Mouse (Mus musculus) frontal cortex, adult (tissue): Measurements from ENCODE around the gene Atp6v1g2.

Source experiments
- ATAC-seq: cut with Nextera tagmentation; 2 replicates; pipeline ENCODE4 v1.9.2; 2017; ENCODE audit warnings: mild to moderate bottlenecking, moderate library complexity, mixed read lengths; ENCODE audit not compliant: low TSS enrichment

Atp6v1g2 gene

DNA sequence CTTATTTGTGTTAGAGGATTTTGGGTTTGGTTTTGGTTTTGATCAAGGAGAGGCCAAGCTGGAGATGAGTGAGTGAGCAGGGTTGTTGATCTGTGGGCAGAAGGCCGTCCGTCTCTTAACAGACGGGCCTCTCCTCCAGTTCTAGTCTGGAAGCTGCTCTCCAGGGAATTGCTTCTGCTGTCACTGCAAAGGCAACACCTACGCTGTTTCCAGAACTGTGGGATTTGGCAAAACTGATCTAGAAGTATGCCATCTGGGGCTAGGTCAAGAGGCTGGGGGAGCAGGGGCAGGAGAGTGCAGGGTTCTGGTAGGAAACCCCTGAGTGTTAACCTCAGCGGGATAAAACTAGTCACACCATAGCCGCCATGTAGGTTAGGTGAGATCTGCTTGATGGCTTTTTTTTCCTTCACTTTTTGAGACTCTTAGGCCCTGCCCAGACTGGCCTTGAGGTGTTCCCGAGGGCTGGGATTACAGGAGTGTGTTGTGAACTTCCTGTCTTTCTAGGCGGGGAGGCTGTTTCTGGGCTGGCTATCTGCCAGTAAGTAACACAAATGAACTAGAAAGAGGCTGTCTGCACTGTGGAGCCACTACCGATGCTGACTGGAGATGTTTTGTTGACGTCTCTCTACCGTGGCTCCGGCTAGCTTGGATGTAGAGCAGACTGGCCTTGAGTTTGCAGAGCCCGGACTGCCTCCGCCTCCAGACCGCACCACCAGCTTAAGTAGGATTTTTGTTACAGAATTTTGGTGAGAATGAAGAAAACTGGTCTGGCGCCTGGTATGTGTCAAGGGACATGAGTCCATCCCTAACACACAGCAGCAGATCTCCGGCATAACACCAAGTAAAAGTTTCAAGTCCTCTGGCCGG lies at the start of gene Atp6v1g2:
Gene Atp6v1g2 (plus strand): TSS at position 547 of the 867 bp plus-strand sequence.
- ATAC-seq = no peak

GRCm38 (mm10) chr17:35185639-35186611 lies 47.5 kb upstream of the Atp6v1g2 start:
- no peak for ATAC-seq

DNA sequence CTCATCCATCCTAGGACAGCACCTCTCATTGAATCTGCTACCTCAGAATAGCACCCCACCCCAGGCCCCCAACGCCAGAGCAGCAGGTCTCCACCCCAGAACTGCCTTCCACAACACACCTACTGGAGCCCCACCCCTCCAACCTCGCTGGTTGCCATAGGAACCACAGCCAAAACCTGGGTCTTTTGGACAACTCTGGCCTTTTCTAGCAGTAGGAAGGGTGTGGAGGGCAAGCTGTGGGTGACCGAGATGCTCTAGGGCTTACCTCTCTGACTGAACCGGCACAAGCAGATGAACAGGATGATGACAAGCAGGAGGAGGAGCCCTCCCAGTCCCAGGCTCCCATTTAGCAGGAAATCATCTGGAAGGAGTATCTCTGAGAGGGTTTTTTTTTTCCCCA lies 46.8 kb upstream of the Atp6v1g2 start:
- no peak; the same call in 1 of the 2 replicates for ATAC-seq

GRCm38 (mm10) chr17:35187345-35187744 lies 46.1 kb upstream of the Atp6v1g2 start:
- ATAC-seq = no peak

DNA sequence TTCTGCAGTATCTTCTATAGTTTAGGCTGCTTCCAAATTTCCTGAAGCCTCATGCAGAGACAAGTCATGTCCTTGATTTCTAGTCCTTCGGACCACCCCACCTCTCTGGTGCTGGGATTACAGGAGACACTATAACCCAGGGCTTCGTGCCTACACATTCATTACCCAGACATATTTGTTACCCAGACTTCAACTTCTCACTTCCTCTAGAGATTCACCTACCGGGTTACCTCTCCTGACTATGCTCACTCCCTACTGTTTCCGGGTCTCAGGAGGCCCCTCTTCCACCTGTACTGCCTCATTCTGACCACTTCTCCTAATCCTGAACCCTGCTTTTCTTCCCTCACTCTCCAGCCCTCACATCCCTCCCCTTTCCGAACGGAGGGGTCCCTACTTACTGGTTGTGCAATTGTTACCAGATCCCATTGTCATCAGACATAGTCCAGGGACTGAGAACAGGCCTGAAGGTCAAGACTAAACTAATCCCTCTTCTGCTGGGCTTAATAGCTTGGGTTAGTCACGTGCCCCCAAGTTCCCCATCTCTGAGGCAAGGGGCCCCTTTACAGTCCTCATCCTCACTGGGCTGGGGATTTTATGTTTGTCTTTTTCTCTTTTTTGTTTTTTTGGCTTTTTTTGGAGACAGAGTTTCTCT lies 45.4 kb upstream of the Atp6v1g2 start, which contains the start of gene Lst1:
Gene Lst1 (minus strand): TSS at position 481 of the 652 bp plus-strand sequence.
- no peak for ATAC-seq

DNA sequence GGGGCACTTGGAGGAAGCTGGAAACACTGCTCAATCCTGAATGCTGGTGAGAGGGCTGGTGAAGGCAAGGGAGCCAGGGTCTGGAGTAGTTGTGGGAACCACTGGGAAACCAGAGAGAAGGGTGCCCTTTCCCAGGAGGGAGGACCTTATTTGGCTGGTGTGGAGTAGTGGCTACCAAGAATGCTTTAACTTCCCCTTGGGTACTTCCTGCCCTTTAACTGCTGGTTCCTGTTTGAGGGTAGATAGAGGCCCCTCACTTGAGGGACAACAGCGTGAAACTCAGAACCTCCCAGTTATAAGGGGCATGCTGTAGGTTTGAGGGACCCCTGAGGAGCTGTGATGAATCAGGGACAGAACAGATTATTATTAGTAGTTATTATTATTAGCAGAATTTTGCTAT lies 44.3 kb upstream of the Atp6v1g2 start:
- no peak for ATAC-seq

DNA sequence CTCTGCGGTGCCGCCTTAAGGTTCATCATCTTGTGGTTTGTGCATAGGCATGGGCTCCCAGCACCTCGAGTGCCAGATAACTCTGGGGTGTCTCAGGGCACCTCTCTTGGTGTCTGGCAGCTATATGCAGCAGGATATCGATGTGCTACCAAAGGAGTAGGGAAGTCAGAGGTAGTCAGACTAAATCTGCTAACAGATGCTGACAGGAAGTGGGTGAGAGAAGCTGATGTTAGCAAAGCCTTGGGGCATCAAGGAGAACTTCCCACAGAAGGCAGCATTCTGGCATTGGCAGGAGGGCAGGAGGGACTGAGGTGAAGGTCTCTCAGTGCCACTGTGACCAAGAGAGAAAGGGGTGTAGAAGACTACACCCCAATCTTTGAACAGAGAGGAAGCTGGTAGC lies 43.4 kb upstream of the Atp6v1g2 start:
- no peak for ATAC-seq

DNA sequence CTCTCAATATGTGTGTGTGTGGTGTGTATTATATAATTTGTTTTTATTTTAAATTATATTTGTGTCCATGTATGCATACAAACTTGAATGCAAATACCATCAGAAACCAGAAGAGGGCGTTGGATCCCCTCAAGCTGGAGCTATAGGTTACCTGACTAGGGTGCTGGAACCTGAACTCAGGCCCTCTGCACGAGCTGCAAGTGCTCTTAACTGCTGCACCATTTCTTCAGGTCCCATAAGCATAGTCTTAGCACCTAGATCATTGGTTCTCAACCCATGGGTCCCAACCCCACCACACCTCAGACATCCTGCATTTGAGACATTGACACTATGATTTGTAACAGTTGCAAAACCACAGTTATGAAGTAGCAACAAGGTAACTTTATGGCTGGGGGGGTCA lies 41.7 kb upstream of the Atp6v1g2 start:
- no peak for ATAC-seq

- no peak for ATAC-seq
These were observed 40.5 kb upstream of the Atp6v1g2 start for GRCm38 (mm10) chr17:35192924-35193323.

GRCm38 (mm10) chr17:35193881-35194843 lies 39.3 kb upstream of the Atp6v1g2 start, which contains the start of gene Ltb:
Ltb (plus strand) TSS chr17:35194439.
- ATAC-seq = no peak

- ATAC-seq = peak; percentile 27; the same call in 1 of the 2 replicates
These were observed 38.4 kb upstream of the Atp6v1g2 start for GRCm38 (mm10) chr17:35194844-35195630.

- ATAC-seq = peak; percentile 72
These were observed 37.7 kb upstream of the Atp6v1g2 start for GRCm38 (mm10) chr17:35195631-35196320.

- no peak for ATAC-seq
These were observed 37.2 kb upstream of the Atp6v1g2 start for GRCm38 (mm10) chr17:35196321-35196641.

- ATAC-seq = no peak
These were observed 36.3 kb upstream of the Atp6v1g2 start for GRCm38 (mm10) chr17:35197126-35197525.

DNA sequence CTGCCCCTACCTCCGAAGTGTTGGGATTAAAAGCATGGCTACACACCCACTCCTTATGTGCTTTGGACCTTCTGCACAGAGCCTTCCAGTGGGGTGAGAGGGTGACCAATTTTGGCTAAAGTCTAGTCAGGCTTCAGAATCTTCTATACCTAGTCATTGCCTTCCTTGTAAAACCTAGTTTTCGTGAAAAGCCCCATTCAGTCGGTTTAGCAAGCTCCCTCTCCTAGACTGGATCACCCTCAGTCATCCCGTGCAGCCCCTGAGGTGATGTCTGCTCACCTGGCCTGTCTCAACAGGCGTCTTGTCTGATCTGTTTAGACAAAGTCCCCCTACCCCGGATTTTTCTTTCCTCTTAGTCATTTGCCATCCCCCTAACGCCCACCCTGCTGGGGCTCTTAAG lies 35.4 kb upstream of the Atp6v1g2 start:
- ATAC-seq = no peak

DNA sequence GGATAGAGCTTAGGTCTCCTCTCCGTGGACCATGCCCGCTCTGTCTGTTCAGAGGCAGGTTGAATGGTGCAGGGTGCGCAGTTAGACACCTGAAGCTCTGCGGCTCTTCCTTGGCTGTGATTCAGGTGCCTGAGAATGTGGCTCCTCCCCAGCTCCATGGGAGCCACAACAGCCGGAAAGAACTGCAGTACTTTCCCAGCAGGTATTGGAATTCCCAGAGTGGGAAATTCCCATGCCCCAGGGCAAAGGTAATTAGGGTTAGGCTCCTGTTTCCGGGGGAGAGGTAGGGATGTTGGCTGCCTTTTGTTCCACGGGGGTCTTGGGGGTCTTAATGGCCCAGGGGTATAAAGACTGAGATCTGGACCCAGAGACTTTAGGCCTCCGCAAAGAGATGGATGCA lies 34.5 kb upstream of the Atp6v1g2 start:
- ATAC-seq = no peak

- ATAC-seq = no peak
These were observed 33.1 kb upstream of the Atp6v1g2 start for GRCm38 (mm10) chr17:35200398-35200797.

GRCm38 (mm10) chr17:35201128-35201527 lies 32.3 kb upstream of the Atp6v1g2 start:
- ATAC-seq = no peak

GRCm38 (mm10) chr17:35201787-35202186 lies 31.7 kb upstream of the Atp6v1g2 start, which contains the start of gene Tnf:
Tnf (minus strand) TSS chr17:35202007.
- ATAC-seq = no peak
